Mouse (Mus musculus): ENCODE data around the gene Coil. TPM values are rescaled to one million over a fixed set of nuclear protein-coding genes. Genes with fewer than 3 reads are reported as not detected.
"Not testable (repeated sequence)": the region's sequence is repeated elsewhere in the genome, so short reads cannot be mapped to it uniquely, and the experiment has no call there.

The Coil gene
- polyA plus RNA-seq, 1 experiment = 7.2 TPM

DNA sequence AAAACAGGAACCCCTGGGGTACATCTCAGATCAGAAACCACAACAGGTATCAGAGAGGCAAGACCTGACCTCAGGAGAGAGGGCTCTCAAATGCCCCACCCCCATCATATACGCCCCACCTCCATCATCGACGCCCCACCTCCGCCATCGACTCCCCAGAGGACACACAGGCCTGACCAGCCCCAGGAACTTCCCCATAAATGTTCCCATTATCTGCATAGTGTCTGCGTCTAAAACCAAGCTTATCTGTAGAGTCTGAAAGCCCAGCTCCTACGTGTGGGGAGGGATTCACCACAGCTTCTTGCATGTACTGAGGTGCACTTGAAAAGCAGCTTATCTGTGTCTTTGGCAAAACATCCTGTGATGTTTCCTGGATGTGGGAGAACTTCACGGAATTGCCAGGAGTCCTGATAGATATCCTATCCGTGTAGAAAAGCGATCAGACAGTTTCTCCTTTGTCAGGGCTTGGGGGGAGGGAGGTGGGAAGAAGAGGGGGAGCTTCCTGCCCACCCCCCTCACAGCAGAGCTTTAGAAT lies 58.9 kb downstream of the Coil start:
- no peak for TF ChIP-seq POLR2A (IDR thresholded peaks at IDR 0.05; ENCODE audit: borderline replicate concordance, control insufficient read depth, low read depth, low read length)
- WGBS = 9% methylated on average over 10 of the region's 10 CpGs
- Histone ChIP-seq H3K4me3 (replicated peaks; ENCODE audit: control insufficient read depth, low read depth, low read length) (no peak overlapping the region), H3K27ac (ENCODE audit: control insufficient read depth, insufficient read depth, low read depth, low read length, poor library complexity) (peak overlapping the region; percentile 79; the same call in 1 of the 2 replicates), H3K4me1 (ENCODE audit: control insufficient read depth, insufficient read depth, low read length) (no peaks in the 10 kb centered on the region; the same call in 1 of the 2 replicates)

- no peak overlapping the region for H3K4me3 ChIP-seq (replicated peaks; ENCODE audit: control insufficient read depth, low read depth, low read length)
- 91% methylated on average over 6 of the region's 6 CpGs for WGBS
- TF ChIP-seq CTCF (IDR thresholded peaks at IDR 0.05; ENCODE audit: control insufficient read depth, insufficient read depth, low read length) (no peak), POLR2A (IDR thresholded peaks at IDR 0.05; ENCODE audit: borderline replicate concordance, control insufficient read depth, low read depth, low read length) (no peak)
- no peak overlapping the region for H3K27ac ChIP-seq (ENCODE audit: control insufficient read depth, insufficient read depth, low read depth, low read length, poor library complexity)
- H3K4me1 ChIP-seq (ENCODE audit: control insufficient read depth, insufficient read depth, low read length) = no peaks in the 10 kb centered on the region; the same call in 1 of the 2 replicates
Measured at GRCm38 (mm10) chr11:89030552-89030951, 60.5 kb downstream of the Coil start.

DNA sequence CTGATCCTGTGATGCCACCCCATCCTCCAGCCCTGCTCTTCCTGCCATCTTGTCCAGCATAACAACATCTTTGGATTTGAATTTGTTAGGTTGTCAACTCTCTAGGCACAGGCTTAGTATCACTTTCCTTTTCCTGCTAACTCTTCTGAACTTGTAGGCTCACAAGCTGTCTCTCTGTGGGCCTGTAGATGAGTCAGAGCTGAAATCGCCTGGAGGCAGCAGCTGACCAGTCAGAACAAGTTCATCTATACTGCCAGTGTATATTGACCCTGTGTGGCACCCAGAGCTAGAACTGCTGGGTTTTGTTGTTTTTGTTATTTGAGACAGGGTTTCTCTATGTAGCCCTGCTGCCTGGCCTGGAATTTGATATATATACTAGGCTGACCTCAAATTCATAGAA lies 61.1 kb downstream of the Coil start:
- TF ChIP-seq POLR2A (IDR thresholded peaks at IDR 0.05; ENCODE audit: borderline replicate concordance, control insufficient read depth, low read depth, low read length) (no peak), CTCF (IDR thresholded peaks at IDR 0.05; ENCODE audit: control insufficient read depth, insufficient read depth, low read length) (no peak)
- Histone ChIP-seq H3K4me1 (ENCODE audit: control insufficient read depth, insufficient read depth, low read length) (no peaks in the 10 kb centered on the region; the same call in 1 of the 2 replicates), H3K4me3 (replicated peaks; ENCODE audit: control insufficient read depth, low read depth, low read length) (no peak overlapping the region), H3K27ac (ENCODE audit: control insufficient read depth, insufficient read depth, low read depth, low read length, poor library complexity) (no peak overlapping the region)
- 79% methylated on average over 1 of the region's 1 CpGs for WGBS

- H3K4me1 ChIP-seq (ENCODE audit: control insufficient read depth, insufficient read depth, low read length) = no peaks in the 10 kb centered on the region; the same call in 1 of the 2 replicates
- no peak overlapping the region for H3K4me3 ChIP-seq (replicated peaks; ENCODE audit: control insufficient read depth, low read depth, low read length)
- TF ChIP-seq CTCF (IDR thresholded peaks at IDR 0.05; ENCODE audit: control insufficient read depth, insufficient read depth, low read length) (no peak), POLR2A (IDR thresholded peaks at IDR 0.05; ENCODE audit: borderline replicate concordance, control insufficient read depth, low read depth, low read length) (no peak)
Measured at GRCm38 (mm10) chr11:89034592-89034991, 64.5 kb downstream of the Coil start.

GRCm38 (mm10) chr11:89035552-89035951 lies 65.5 kb downstream of the Coil start:
- TF ChIP-seq CTCF (IDR thresholded peaks at IDR 0.05; ENCODE audit: control insufficient read depth, insufficient read depth, low read length) (no peak), POLR2A (IDR thresholded peaks at IDR 0.05; ENCODE audit: borderline replicate concordance, control insufficient read depth, low read depth, low read length) (no peak)
- H3K4me3 ChIP-seq (replicated peaks; ENCODE audit: control insufficient read depth, low read depth, low read length) = no peak overlapping the region
- no peak overlapping the region for H3K27ac ChIP-seq (ENCODE audit: control insufficient read depth, insufficient read depth, low read depth, low read length, poor library complexity)
- WGBS = 45% methylated on average over 3 of the region's 3 CpGs
- H3K4me1 ChIP-seq (ENCODE audit: control insufficient read depth, insufficient read depth, low read length) = peaks cover 1% of the 10 kb centered on the region

More at GRCm38 (mm10) chr11:89034592-89034991, 64.5 kb downstream of the Coil start:
- no peak overlapping the region for H3K27ac ChIP-seq (ENCODE audit: control insufficient read depth, insufficient read depth, low read depth, low read length, poor library complexity)

GRCm38 (mm10) chr11:89038496-89038895 lies 68.4 kb downstream of the Coil start:
- Histone ChIP-seq H3K4me1 (ENCODE audit: control insufficient read depth, insufficient read depth, low read length) (peaks cover 1% of the 10 kb centered on the region), H3K27ac (ENCODE audit: control insufficient read depth, insufficient read depth, low read depth, low read length, poor library complexity) (no peak overlapping the region), H3K4me3 (replicated peaks; ENCODE audit: control insufficient read depth, low read depth, low read length) (no peak overlapping the region)
- WGBS = 88% methylated on average over 6 of the region's 6 CpGs
- TF ChIP-seq POLR2A (IDR thresholded peaks at IDR 0.05; ENCODE audit: borderline replicate concordance, control insufficient read depth, low read depth, low read length) (no peak), CTCF (IDR thresholded peaks at IDR 0.05; ENCODE audit: control insufficient read depth, insufficient read depth, low read length) (no peak)

DNA sequence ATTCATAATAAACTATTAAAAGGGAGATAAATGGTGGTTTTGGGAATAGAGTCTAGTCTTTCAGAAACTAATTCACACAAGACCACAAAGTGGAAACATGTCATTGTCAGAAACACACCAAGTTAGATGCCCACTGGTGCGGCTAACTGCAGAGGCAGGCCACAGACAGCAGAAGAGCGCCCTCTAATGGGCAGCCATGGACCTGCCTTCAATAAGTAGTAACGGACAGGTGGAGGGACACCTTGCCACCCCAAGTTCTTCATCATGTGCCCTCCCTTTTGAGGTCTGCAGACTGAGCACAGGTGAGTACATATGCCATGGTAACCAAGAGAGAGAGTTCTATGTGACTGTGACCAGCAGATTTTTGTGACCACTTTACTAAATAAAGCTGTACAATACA lies 69.3 kb downstream of the Coil start:
- WGBS = 20% methylated on average over 3 of the region's 3 CpGs
- Histone ChIP-seq H3K4me1 (ENCODE audit: control insufficient read depth, insufficient read depth, low read length) (peaks cover 1% of the 10 kb centered on the region), H3K4me3 (replicated peaks; ENCODE audit: control insufficient read depth, low read depth, low read length) (no peak overlapping the region), H3K27ac (ENCODE audit: control insufficient read depth, insufficient read depth, low read depth, low read length, poor library complexity) (no peak overlapping the region)
- peak; percentile 97 for TF ChIP-seq CTCF (IDR thresholded peaks at IDR 0.05; ENCODE audit: control insufficient read depth, insufficient read depth, low read length)
- TF ChIP-seq POLR2A (IDR thresholded peaks at IDR 0.05; ENCODE audit: borderline replicate concordance, control insufficient read depth, low read depth, low read length) = no peak

DNA sequence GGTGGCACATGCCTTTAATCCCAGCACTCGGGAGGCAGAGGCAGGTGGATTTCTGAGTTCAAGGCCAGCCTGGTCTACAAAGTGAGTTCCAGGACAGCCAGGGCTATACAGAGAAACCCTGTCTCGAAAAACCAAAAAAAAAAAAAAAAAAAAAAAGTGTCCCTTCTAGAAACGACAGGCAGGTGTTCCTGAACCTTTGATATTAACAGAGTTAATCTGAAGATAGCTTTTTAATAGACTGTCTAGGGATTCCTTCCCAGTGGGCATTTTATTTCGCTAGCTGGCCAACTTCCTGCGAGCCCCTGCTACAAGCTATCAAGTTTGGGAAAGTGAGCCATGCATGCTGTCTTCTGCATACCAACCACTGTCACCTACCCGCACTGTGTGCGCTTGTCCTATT lies 71.0 kb downstream of the Coil start:
- WGBS = 85% methylated on average over 6 of the region's 7 CpGs
- not testable (repeated sequence) for H3K4me3 ChIP-seq (replicated peaks; ENCODE audit: control insufficient read depth, low read depth, low read length); H3K4me1 ChIP-seq (ENCODE audit: control insufficient read depth, insufficient read depth, low read length); H3K27ac ChIP-seq (ENCODE audit: control insufficient read depth, insufficient read depth, low read depth, low read length, poor library complexity)

Other genes with a start within 250 kb of the Coil start
- gene Akap1, start 105.7 kb upstream of the Coil start, polyA plus RNA-seq (2011; ENCODE audit: insufficient read depth, insufficient read length, low replicate concordance, missing spikeins) = 3.7 and 7.7 TPM in 2 replicates
- 6.5 and 22.3 TPM in 2 replicates for gene Scpep1, start 14.8 kb upstream of the Coil start, polyA plus RNA-seq (2011; ENCODE audit: insufficient read depth, insufficient read length, low replicate concordance, missing spikeins)
- gene Elobl, start 3.3 kb upstream of the Coil start, polyA plus RNA-seq (2011; ENCODE audit: insufficient read depth, insufficient read length, low replicate concordance, missing spikeins) = 11.6 TPM in 1 of 2 replicates, not detected in the other
- gene Trim25, start 29.1 kb downstream of the Coil start, polyA plus RNA-seq (2011; ENCODE audit: insufficient read depth, insufficient read length, low replicate concordance, missing spikeins) = 19.8 and 33.7 TPM in 2 replicates
- 1.9 and 2.0 TPM in 2 replicates for gene Dgke, start 96.6 kb downstream of the Coil start, polyA plus RNA-seq (2011; ENCODE audit: insufficient read depth, insufficient read length, low replicate concordance, missing spikeins)
- not detected in 2 replicates for gene Gm525, start 103.6 kb downstream of the Coil start, polyA plus RNA-seq (2011; ENCODE audit: insufficient read depth, insufficient read length, low replicate concordance, missing spikeins)

All from bone marrow, adult 2 months (tissue).